Mouse (Mus musculus) G1E-ER4 (cell line): ENCODE data around the gene Evpl. TPM values are rescaled to one million over a fixed set of nuclear protein-coding genes. Genes with fewer than 3 reads are reported as not detected.
A peak's percentile ranks its signal among the peaks of the same experiment; 100 is the strongest.

Source experiments
- GATA1 ChIP-seq: IDR thresholded peaks from one replicate; pipeline ENCODE4 v1.8.0; 2012; ENCODE audit warnings: low read length, inconsistent platforms
- polyA plus RNA-seq: library from polyadenylated mRNA; stranded (reverse); fragments of >175 nt; gene quantifications from 2 replicates; pipeline ENCODE4 v1.2.3, GENCODE M21; 2012

Evpl gene
- polyA plus RNA-seq, 1 experiment = 0.02 TPM

GRCm38 (mm10) chr11:116265352-116265751 is 27.5 kb upstream of the Evpl start:
- TF ChIP-seq GATA1 = no peak

- no peak for TF ChIP-seq GATA1
Measured at GRCm38 (mm10) chr11:116260259-116260658, 22.4 kb upstream of the Evpl start.

- peak; percentile 22 for TF ChIP-seq GATA1
Measured at GRCm38 (mm10) chr11:116259461-116259860, 21.6 kb upstream of the Evpl start.

GRCm38 (mm10) chr11:116255982-116256675 is 18.3 kb upstream of the Evpl start:
- TF ChIP-seq GATA1 = no peak

- no peak for TF ChIP-seq GATA1
Measured at GRCm38 (mm10) chr11:116255090-116255981, 17.5 kb upstream of the Evpl start.

GRCm38 (mm10) chr11:116254627-116255026 is 16.8 kb upstream of the Evpl start:
- TF ChIP-seq GATA1 = no peak

GRCm38 (mm10) chr11:116253076-116253600 is 15.3 kb upstream of the Evpl start:
- no peak for TF ChIP-seq GATA1

- no peak for TF ChIP-seq GATA1
Measured at GRCm38 (mm10) chr11:116250898-116251297, 13.0 kb upstream of the Evpl start.

- no peak for TF ChIP-seq GATA1
Measured at GRCm38 (mm10) chr11:116247502-116248222, 9.8 kb upstream of the Evpl start.

- TF ChIP-seq GATA1 = no peak
Measured at GRCm38 (mm10) chr11:116245616-116246015, 7.7 kb upstream of the Evpl start.

- TF ChIP-seq GATA1 = no peak
Measured at GRCm38 (mm10) chr11:116244580-116244979, 6.7 kb upstream of the Evpl start.

GRCm38 (mm10) chr11:116241744-116242235 is 3.9 kb upstream of the Evpl start:
- TF ChIP-seq GATA1 = no peak

- no peak for TF ChIP-seq GATA1
Measured at GRCm38 (mm10) chr11:116239797-116240196, 1.9 kb upstream of the Evpl start.

GRCm38 (mm10) chr11:116234901-116235300 is 3.0 kb downstream of the Evpl start:
- TF ChIP-seq GATA1 = no peak

- no peak for TF ChIP-seq GATA1
Measured at GRCm38 (mm10) chr11:116232427-116232826, 5.5 kb downstream of the Evpl start.
